Mouse (Mus musculus): ENCODE data around the gene Rara.
"Not testable (repeated sequence)": the region's sequence is repeated elsewhere in the genome, so short reads cannot be mapped to it uniquely, and the experiment has no call there.

Gene Rara

GRCm38 (mm10) chr11:98922851-98923711 lies 4.5 kb upstream of the Rara start:
- DNase-seq (ENCODE audit: low spot score in 2 of 2) = not testable (repeated sequence)

- no peak for DNase-seq (ENCODE audit: low spot score in 2 of 2)
Observed at GRCm38 (mm10) chr11:98924633-98925175, 2.9 kb upstream of the Rara start.

GRCm38 (mm10) chr11:98925265-98925721 lies 2.3 kb upstream of the Rara start:
- DNase-seq (ENCODE audit: low spot score in 2 of 2) = no peak

- DNase-seq (ENCODE audit: low spot score in 2 of 2) = no peak
Observed at GRCm38 (mm10) chr11:98925868-98926311, 1.7 kb upstream of the Rara start.

GRCm38 (mm10) chr11:98926553-98926952 lies 1.1 kb upstream of the Rara start:
- DNase-seq (ENCODE audit: low spot score in 2 of 2) = no peak

- no peak for DNase-seq (ENCODE audit: low spot score in 2 of 2)
Observed at GRCm38 (mm10) chr11:98928186-98928893, 722 bp downstream of the Rara start.

- DNase-seq (ENCODE audit: low spot score in 2 of 2) = no peak
Observed at GRCm38 (mm10) chr11:98929503-98929902, 1.9 kb downstream of the Rara start.

- DNase-seq (ENCODE audit: low spot score in 2 of 2) = no peak
Observed at GRCm38 (mm10) chr11:98930127-98930601, 2.5 kb downstream of the Rara start.

- DNase-seq (ENCODE audit: low spot score in 2 of 2) = no peak
Observed at GRCm38 (mm10) chr11:98930773-98931512, 3.3 kb downstream of the Rara start.

GRCm38 (mm10) chr11:98931513-98932292 lies 4.1 kb downstream of the Rara start:
- no peak for DNase-seq (ENCODE audit: low spot score in 2 of 2)

GRCm38 (mm10) chr11:98932293-98933091 lies 4.9 kb downstream of the Rara start:
- DNase-seq (ENCODE audit: low spot score in 2 of 2) = no peak

GRCm38 (mm10) chr11:98933151-98933550 lies 5.5 kb downstream of the Rara start:
- peak in 1 of 2 experiments; percentile 64 for DNase-seq (ENCODE audit: low spot score in 2 of 2)

- DNase-seq (ENCODE audit: low spot score in 2 of 2) = not testable (repeated sequence)
Observed at GRCm38 (mm10) chr11:98933847-98934246, 6.2 kb downstream of the Rara start.

GRCm38 (mm10) chr11:98934367-98934766 lies 6.7 kb downstream of the Rara start:
- no peak for DNase-seq (ENCODE audit: low spot score in 2 of 2)

- no peak for DNase-seq (ENCODE audit: low spot score in 2 of 2)
Observed at GRCm38 (mm10) chr11:98935123-98935522, 7.5 kb downstream of the Rara start.

GRCm38 (mm10) chr11:98936170-98936569 lies 8.6 kb downstream of the Rara start:
- DNase-seq (ENCODE audit: low spot score in 2 of 2) = no peak

- no peak for DNase-seq (ENCODE audit: low spot score in 2 of 2)
Observed at GRCm38 (mm10) chr11:98936606-98937409, 9.2 kb downstream of the Rara start.

- peak; percentile 82 to 83 for DNase-seq (ENCODE audit: low spot score in 2 of 2)
Observed at GRCm38 (mm10) chr11:98937410-98937913, 9.8 kb downstream of the Rara start.
